Mouse (Mus musculus) adrenal gland, adult 18-20 months (tissue): Measurements from ENCODE around the gene Tbc1d10b. TPM values are rescaled to one million over a fixed set of nuclear protein-coding genes. Genes with fewer than 3 reads are reported as not detected.
A peak's percentile ranks its signal among the peaks of the same experiment; 100 is the strongest.
"Not testable (repeated sequence)": the region's sequence is repeated elsewhere in the genome, so short reads cannot be mapped to it uniquely, and the experiment has no call there.

ENCODE experiments used
- DNase-seq, 2 experiments: peaks; one replicate each; pipeline ENCODE4 v3.0.0; 2021 to 2022; ENCODE audit warnings: low spot score in 2 of 2
- long read RNA-seq, 2 experiments: library from polyadenylated mRNA; stranded (forward); transcript quantifications; one replicate each; pipeline ENCODE4 v2.0.0; 2021
- total RNA-seq, 2 experiments: library from RNA; stranded (reverse); gene quantifications; 1 replicate in 1 of 2; 2 replicates in 1 of 2; pipeline ENCODE4 v1.2.3; 2021

Gene Tbc1d10b
- total RNA-seq = 10 to 100 TPM; 43.3 to 47.5 TPM
- long read RNA-seq, experiment 1, transcript Tbc1d10b-201 (9 exons, 3,614 nt) = major isoform, 54 of 61 reads
- long read RNA-seq, experiment 1, partial matches to known transcripts = 3 of 61 reads
- long read RNA-seq, experiment 1, other reads (novel, unspliced or antisense) = 4 of 61 reads
- long read RNA-seq, experiment 2, transcript Tbc1d10b-201 (9 exons, 3,614 nt) = major isoform, 106 of 123 reads
- long read RNA-seq, experiment 2, partial matches to known transcripts = 3 of 123 reads
- long read RNA-seq, experiment 2, other reads (novel, unspliced or antisense) = 13 of 123 reads

GRCm38 (mm10) chr7:127208295-127208552 is at the start of gene Tbc1d10b:
Tbc1d10b (minus strand) TSS chr7:127208468.
- no peak for DNase-seq

- DNase-seq = no peak
These were observed 48.2 kb upstream of the Tbc1d10b start for GRCm38 (mm10) chr7:127256518-127256917.

- no peak for DNase-seq
These were observed 47.7 kb upstream of the Tbc1d10b start for GRCm38 (mm10) chr7:127255965-127256364.

- DNase-seq = no peak
These were observed 46.7 kb upstream of the Tbc1d10b start for GRCm38 (mm10) chr7:127255008-127255407.

GRCm38 (mm10) chr7:127253821-127254769 is 45.8 kb upstream of the Tbc1d10b start:
- peak; percentile 93 for DNase-seq

GRCm38 (mm10) chr7:127253341-127253740 is 45.1 kb upstream of the Tbc1d10b start:
- no peak for DNase-seq

- no peak for DNase-seq
These were observed 44.1 kb upstream of the Tbc1d10b start for GRCm38 (mm10) chr7:127252414-127252813.

- DNase-seq = not testable (repeated sequence)
These were observed 42.2 kb upstream of the Tbc1d10b start for GRCm38 (mm10) chr7:127250511-127250910.

GRCm38 (mm10) chr7:127244658-127245510 is 36.6 kb upstream of the Tbc1d10b start:
- no peak for DNase-seq

- peak; percentile 95 to 96 for DNase-seq
These were observed 35.8 kb upstream of the Tbc1d10b start, which contains the start of gene Zfp771 for GRCm38 (mm10) chr7:127243870-127244657. Zfp771 (plus strand) TSS chr7:127244274.

GRCm38 (mm10) chr7:127243361-127243867 is 35.1 kb upstream of the Tbc1d10b start:
- DNase-seq = no peak

GRCm38 (mm10) chr7:127234777-127235176 is 26.5 kb upstream of the Tbc1d10b start:
- no peak for DNase-seq

- no peak for DNase-seq
These were observed 25.5 kb upstream of the Tbc1d10b start for GRCm38 (mm10) chr7:127233765-127234164.

- DNase-seq = no peak
These were observed 25.1 kb upstream of the Tbc1d10b start for GRCm38 (mm10) chr7:127233368-127233749.

GRCm38 (mm10) chr7:127232622-127233367 is 24.5 kb upstream of the Tbc1d10b start, which contains the start of the genes Zfp553 and Sept1:
Zfp553 (plus strand) TSS chr7:127233061.
Sept1 (minus strand) TSS chr7:127233130.
- DNase-seq = peak; percentile 79

GRCm38 (mm10) chr7:127231826-127232621 is 23.8 kb upstream of the Tbc1d10b start:
- DNase-seq = no peak

GRCm38 (mm10) chr7:127231376-127231775 is 23.1 kb upstream of the Tbc1d10b start:
- DNase-seq = no peak

GRCm38 (mm10) chr7:127228615-127229303 is 20.5 kb upstream of the Tbc1d10b start:
- peak; percentile 73 to 78 for DNase-seq
